Mouse (Mus musculus) liver, postnatal 0 days (tissue): ENCODE measurements around the gene Gm10563.

Source experiments
- CTCF ChIP-seq: sonication (generic); IDR thresholded peaks from 2 replicates; pipeline ENCODE4 v1.5.1; 2016; ENCODE audit warnings: antibody characterized with exemption, low read depth
- EP300 ChIP-seq: IDR thresholded peaks from 2 replicates; pipeline ENCODE4 v1.6.1; 2016; ENCODE audit warnings: antibody characterized with exemption, low read depth, mild to moderate bottlenecking

GRCm38 (mm10) chr4:155577132-155577531 lies 68.1 kb downstream of the Gm10563 start:
- TF ChIP-seq CTCF: no peak
- TF ChIP-seq EP300: no peak
